Mouse (Mus musculus): ENCODE data around the gene Sfxn5. TPM values are rescaled to one million over a fixed set of nuclear protein-coding genes. Genes with fewer than 3 reads are reported as not detected.

Sfxn5 gene
- total and polyA plus RNA-seq, 3 experiments, result 1.8 to 3.0 TPM; not detected in 1

- Histone ChIP-seq H3K27me3 (ENCODE audit: control insufficient read depth in 1 of 2, insufficient read depth in 2 of 2, low read length in 2 of 2) (no peaks in the 10 kb centered on the region), H3K27ac (ENCODE audit: control insufficient read depth, low read depth, low read length) (no peak overlapping the region), H3K4me1 (ENCODE audit: control insufficient read depth in 1 of 2, insufficient read depth in 2 of 2, low read length in 2 of 2) (peaks cover 5 to 12% of the 10 kb centered on the region in 2 experiments; a peak in 3 of 4 replicates), H3K9me3 (replicated peaks; ENCODE audit: insufficient read depth, low read length) (no peaks in the 10 kb centered on the region), H3K4me3 (ENCODE audit: control insufficient read depth in 1 of 2, insufficient read depth in 1 of 2, low read depth in 2 of 2, low read length in 2 of 2) (no peak overlapping the region), H3K36me3 (ENCODE audit: control insufficient read depth in 1 of 2, insufficient read depth in 2 of 2, low read length in 2 of 2) (peaks cover 0 to 6% of the 10 kb centered on the region in 2 experiments; a peak in 2 of 4 replicates), H3K9ac (ENCODE audit: control insufficient read depth, low read depth, low read length, poor library complexity, severe bottlenecking) (no peak overlapping the region), H3K79me2 (ENCODE audit: control insufficient read depth, insufficient read depth, low read length, poor library complexity) (no peaks in the 10 kb centered on the region)
- DNase-seq (ENCODE audit: low read depth, low spot score), result peak; percentile 23
- TF ChIP-seq ZKSCAN1 (IDR thresholded peaks at IDR 0.05; ENCODE audit: low read depth, low read length) (no peak), POLR2AphosphoS5 (IDR thresholded peaks at IDR 0.05; ENCODE audit: borderline replicate concordance, low read depth, low read length) (no peak), GATA1 (IDR thresholded peaks at IDR 0.05; ENCODE audit: low read depth, low read length) (no peak), MAZ (IDR thresholded peaks at IDR 0.05; ENCODE audit: low read depth, low read length) (no peak), TAL1 (IDR thresholded peaks at IDR 0.05; ENCODE audit: low read length) (no peak), RAD21 (IDR thresholded peaks at IDR 0.05; ENCODE audit: low read depth, low read length) (no peak), ETS1 (IDR thresholded peaks at IDR 0.05; ENCODE audit: low read depth, low read length) (no peak), USF2 (IDR thresholded peaks at IDR 0.05; ENCODE audit: borderline replicate concordance in 1 of 2, insufficient read depth in 1 of 2, low read depth in 1 of 2, low read length in 2 of 2) (no peak), BHLHE40 (IDR thresholded peaks at IDR 0.05; ENCODE audit: borderline replicate concordance, low read depth, low read length) (no peak), MYB (IDR thresholded peaks at IDR 0.05; ENCODE audit: low read depth, low read length) (no peak), USF1 (IDR thresholded peaks at IDR 0.05; ENCODE audit: low read depth, low read length) (no peak), ZNF384 (IDR thresholded peaks at IDR 0.05; ENCODE audit: low read depth, low read length) (no peak), NRF1 (IDR thresholded peaks at IDR 0.05; ENCODE audit: insufficient read depth, low read depth, low read length, poor library complexity, severe bottlenecking) (no peak), TCF12 (IDR thresholded peaks at IDR 0.05; ENCODE audit: low read depth, low read length) (no peak), NELFE (IDR thresholded peaks at IDR 0.05; ENCODE audit: low read depth, low read length) (no peak), MAX (IDR thresholded peaks at IDR 0.05; ENCODE audit: low read length) (no peak)
These were observed 16.9 kb upstream of the Sfxn5 start for GRCm38 (mm10) chr6:85350157-85350556.

GRCm38 (mm10) chr6:85349246-85349645 lies 16.0 kb upstream of the Sfxn5 start:
- H3K4me3 ChIP-seq (ENCODE audit: control insufficient read depth in 1 of 2, insufficient read depth in 1 of 2, low read depth in 2 of 2, low read length in 2 of 2), result no peak overlapping the region
- H3K9ac ChIP-seq (ENCODE audit: control insufficient read depth, low read depth, low read length, poor library complexity, severe bottlenecking), result no peak overlapping the region
- H3K79me2 ChIP-seq (ENCODE audit: control insufficient read depth, insufficient read depth, low read length, poor library complexity), result no peaks in the 10 kb centered on the region
- peaks cover 0 to 2% of the 10 kb centered on the region in 2 experiments; a peak in 1 of 4 replicates for H3K36me3 ChIP-seq (ENCODE audit: control insufficient read depth in 1 of 2, insufficient read depth in 2 of 2, low read length in 2 of 2)
- DNase-seq (ENCODE audit: low read depth, low spot score), result peak; percentile 26
- H3K4me1 ChIP-seq (ENCODE audit: control insufficient read depth in 1 of 2, insufficient read depth in 2 of 2, low read length in 2 of 2), result peaks cover 4 to 8% of the 10 kb centered on the region in 2 experiments; a peak in 2 of 4 replicates
- H3K27ac ChIP-seq (ENCODE audit: control insufficient read depth, low read depth, low read length), result no peak overlapping the region
- TF ChIP-seq MAZ (IDR thresholded peaks at IDR 0.05; ENCODE audit: low read depth, low read length), result no peak
- H3K27me3 ChIP-seq (ENCODE audit: control insufficient read depth in 1 of 2, insufficient read depth in 2 of 2, low read length in 2 of 2), result no peaks in the 10 kb centered on the region
- no peaks in the 10 kb centered on the region for H3K9me3 ChIP-seq (replicated peaks; ENCODE audit: insufficient read depth, low read length)
